In the genomic region with DNA sequence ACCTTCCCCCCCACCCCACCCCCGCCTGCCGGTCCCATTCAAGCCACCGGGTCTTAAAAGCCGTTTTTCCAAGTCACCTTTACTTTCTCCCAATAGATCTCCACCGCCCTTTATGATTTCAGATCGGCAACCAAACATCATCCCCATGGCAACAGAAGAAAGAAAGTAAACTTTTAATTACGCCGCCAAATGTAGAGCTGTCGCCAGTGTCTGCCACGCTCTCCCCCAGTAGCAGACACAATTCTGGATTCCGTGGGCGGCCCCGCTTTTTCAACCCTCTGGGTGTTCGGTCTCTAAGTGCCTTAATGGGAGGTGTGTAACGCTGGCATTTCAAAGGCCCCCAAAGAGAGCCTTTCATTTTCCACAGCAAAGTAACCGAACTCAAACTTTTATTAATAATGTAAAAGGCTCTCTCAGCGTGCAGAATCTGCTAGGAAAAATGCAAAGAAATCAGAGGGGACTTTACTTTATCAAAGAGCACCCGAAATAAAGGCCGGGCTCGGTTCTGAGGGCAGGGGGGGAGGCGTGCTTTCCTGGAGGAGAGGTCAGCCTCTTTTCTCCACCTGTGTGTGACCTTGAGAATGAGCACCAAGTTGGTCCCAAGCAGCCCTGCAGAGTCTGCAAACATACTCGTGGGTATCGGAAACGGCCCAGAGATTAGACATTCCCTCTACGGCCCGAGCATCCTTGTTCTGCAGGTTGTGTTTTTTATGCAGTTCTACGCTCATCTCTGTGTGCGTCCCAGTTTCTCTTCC, we compare ENCODE assay signal across 9 mouse cellular contexts. TPM values are rescaled to one million over a fixed set of nuclear protein-coding genes. Genes with fewer than 3 reads are reported as not detected.
A peak's percentile ranks its signal among the peaks of the same experiment; 100 is the strongest.
DNase-seq lines count a peak whose midpoint lies in the region; ATAC-seq lines count a peak whose summit lies in the region.
"Had no signal": no experiment of that assay in that cellular context is flagged by ENCODE, and none has a peak within 500 bp of the region (broad histone marks: within the 10 kb centered on the region; RNA-seq: fewer than 3 reads in every experiment).

No protein-coding gene starts in this region.

- WGBS in embryonic facial prominence, embryonic 13.5 days, result 10% methylated on average over 28 of the region's 28 CpGs
- 7% methylated on average over 28 of the region's 28 CpGs for WGBS in hindbrain, embryonic 14.5 days
- 4% methylated on average over 28 of the region's 28 CpGs for WGBS in neural tube, embryonic 15.5 days

- no peak for ATAC-seq in embryonic facial prominence, embryonic 13.5 days (ENCODE audit: insufficient number of reproducible peaks, insufficient read depth, low FRiP score, low TSS enrichment, low read depth)
- no peak for ATAC-seq in hindbrain, embryonic 14.5 days (ENCODE audit: low FRiP score)
- no peak for ATAC-seq in neural tube, embryonic 15.5 days (ENCODE audit: low FRiP score)
- no peak for ATAC-seq in granulocyte monocyte progenitor cell, adult 5-6 weeks (replicated peaks; ENCODE audit: poor library complexity, severe bottlenecking)

- H3K4me1 ChIP-seq in embryonic facial prominence, embryonic 13.5 days, result peaks cover 17% of the 10 kb centered on the region
- peaks cover 20% of the 10 kb centered on the region for H3K4me1 ChIP-seq in hindbrain, embryonic 14.5 days (replicated peaks; ENCODE audit: control insufficient read depth, insufficient read depth, low read length)
- peaks cover 20% of the 10 kb centered on the region for H3K4me1 ChIP-seq in neural tube, embryonic 15.5 days

- no peak overlapping the region for H3K27ac ChIP-seq in embryonic facial prominence, embryonic 13.5 days
- no peak overlapping the region for H3K27ac ChIP-seq in hindbrain, embryonic 14.5 days
- no peak overlapping the region for H3K27ac ChIP-seq in neural tube, embryonic 15.5 days (replicated peaks)

- H3K4me2 ChIP-seq in embryonic facial prominence, embryonic 13.5 days, result peak overlapping the region; percentile 60
- H3K4me2 ChIP-seq in hindbrain, embryonic 14.5 days (replicated peaks), result peak overlapping the region; percentile 53
- peak overlapping the region; percentile 55 for H3K4me2 ChIP-seq in neural tube, embryonic 15.5 days

- no peaks in the 10 kb centered on the region for H3K36me3 ChIP-seq in embryonic facial prominence, embryonic 13.5 days
- no peaks in the 10 kb centered on the region for H3K36me3 ChIP-seq in hindbrain, embryonic 14.5 days (replicated peaks; ENCODE audit: control insufficient read depth, insufficient read depth)
- no peaks in the 10 kb centered on the region for H3K36me3 ChIP-seq in neural tube, embryonic 15.5 days

- no peak overlapping the region for H3K9ac ChIP-seq in embryonic facial prominence, embryonic 13.5 days
- H3K9ac ChIP-seq in hindbrain, embryonic 14.5 days, result peak overlapping the region; percentile 34
- no peak overlapping the region for H3K9ac ChIP-seq in neural tube, embryonic 15.5 days (replicated peaks)

- no peaks in the 10 kb centered on the region for H3K9me3 ChIP-seq in embryonic facial prominence, embryonic 13.5 days
- no peaks in the 10 kb centered on the region for H3K9me3 ChIP-seq in hindbrain, embryonic 14.5 days (ENCODE audit: control insufficient read depth, low read length)
- no peaks in the 10 kb centered on the region for H3K9me3 ChIP-seq in neural tube, embryonic 15.5 days (replicated peaks)

- peak overlapping the region; percentile 32 for H3K4me3 ChIP-seq in embryonic facial prominence, embryonic 13.5 days
- H3K4me3 ChIP-seq in hindbrain, embryonic 14.5 days (replicated peaks; ENCODE audit: low read length), result peak overlapping the region; percentile 7
- H3K4me3 ChIP-seq in neural tube, embryonic 15.5 days (replicated peaks), result peak overlapping the region; percentile 19; the same call in 1 of the 2 replicates

- H3K27me3 ChIP-seq in embryonic facial prominence, embryonic 13.5 days, result peaks cover 21% of the 10 kb centered on the region
- 0 out of 2 replicates have a peak, but pooled peaks cover 2% of the 10 kb centered on the region for H3K27me3 ChIP-seq in hindbrain, embryonic 14.5 days (ENCODE audit: control insufficient read depth, insufficient read depth, low read length)
- 0 out of 2 replicates have a peak, but pooled peaks cover 4% of the 10 kb centered on the region for H3K27me3 ChIP-seq in neural tube, embryonic 15.5 days (replicated peaks)

- DNase-seq in layer of hippocampus, postnatal 36 days, result peak; percentile 12 to 23
- no peak for DNase-seq in layer of hippocampus, adult 11-12 months (ENCODE audit: low spot score)
- DNase-seq in hindbrain, embryonic 14.5 days (ENCODE audit: low spot score), result no peak
- DNase-seq in T-cell, adult 2 months (ENCODE audit: low spot score), result no peak
- no peak for DNase-seq in spleen, postnatal 36 days (ENCODE audit: low spot score in 2 of 2)
- DNase-seq: kidney, postnatal 10 days had no signal

RNA-seq across cellular contexts. Expression of a gene that starts 48.3 kb away (rescaled TPM):
- total RNA-seq in layer of hippocampus, postnatal 36 days (2021), result under 1 TPM; 0.48 to 0.60 TPM
- polyA plus RNA-seq in embryonic facial prominence, embryonic 13.5 days (2015; fragmentation: Nextera tagmentation; extraction: Ambion mirVana), result 9.2 and 12.6 TPM in 2 replicates
- 5.3 and 5.7 TPM in 2 replicates for polyA plus RNA-seq in hindbrain, embryonic 14.5 days (2014; fragmentation: Nextera tagmentation; extraction: Ambion mirVana)
- polyA plus RNA-seq in neural tube, embryonic 15.5 days (2015; fragmentation: Nextera tagmentation; extraction: Ambion mirVana), result 2.1 and 2.3 TPM in 2 replicates
- not detected in 2 replicates for total RNA-seq in granulocyte monocyte progenitor cell, adult 5-6 weeks (2014; fragmentation: Nextera tagmentation)
- total RNA-seq in granulocyte monocyte progenitor cell, adult 5-6 weeks (2017), result not detected in 2 replicates

Comparison
In these comparisons a context has a peak if more than half of its experiments do, and no peak if none do; other contexts are left out.
1. DNase-seq: peak in layer of hippocampus, postnatal 36 days (2 of 2); none in layer of hippocampus, adult 11-12 months (single experiment), hindbrain, embryonic 14.5 days (single experiment), T-cell, adult 2 months (single experiment) and spleen, postnatal 36 days (0 of 2).
2. Peak in every context shown above with its lines, with median percentiles within 50 percentile points of each other: H3K4me2 ChIP-seq and H3K4me3 ChIP-seq.